Mouse (Mus musculus): ENCODE measurements at regions not wholly inside any gene's neighbourhood (a gene's known extent, or its start where the extent isn't known, plus 50 kb on each side); places are given as distances from the start of the nearest gene placed in this dataset.

- DNase-seq (ENCODE audit: low spot score) = no peak
Measured at GRCm38 (mm10) chr15:19094061-19094810, 275.5 kb downstream of the Cdh10 start.

GRCm38 (mm10) chr15:19114951-19115350 lies 296.2 kb downstream of the Cdh10 start:
- DNase-seq (ENCODE audit: low spot score) = peak; percentile 2

GRCm38 (mm10) chr15:19118995-19119394 lies 300.2 kb downstream of the Cdh10 start:
- no peak for DNase-seq (ENCODE audit: low spot score)

- DNase-seq (ENCODE audit: low spot score) = no peak
Measured at GRCm38 (mm10) chr15:19127454-19127853, 308.7 kb downstream of the Cdh10 start.

GRCm38 (mm10) chr15:19129316-19129715 lies 310.6 kb downstream of the Cdh10 start:
- DNase-seq (ENCODE audit: low spot score) = no peak

- no peak for DNase-seq (ENCODE audit: low spot score)
Measured at GRCm38 (mm10) chr15:19153682-19154081, 334.9 kb downstream of the Cdh10 start.

- no peak for DNase-seq (ENCODE audit: low spot score)
Measured at GRCm38 (mm10) chr15:19162119-19162888, 343.6 kb downstream of the Cdh10 start.

GRCm38 (mm10) chr15:19175470-19175869 lies 356.7 kb downstream of the Cdh10 start:
- DNase-seq (ENCODE audit: low spot score) = no peak

All from yolk sac, embryonic 10.5 days (tissue).